Mouse (Mus musculus): Measurements from ENCODE around the gene Thsd4.

GRCm38 (mm10) chr9:60316510-60316909 is 205.3 kb downstream of the Thsd4 start:
- TF ChIP-seq CTCF (IDR thresholded peaks at IDR 0.05; ENCODE audit: low read depth, low read length) (no peak), POLR2A (IDR thresholded peaks at IDR 0.05; ENCODE audit: extremely low read depth, insufficient read depth, low read length) (no peak)
